Mouse (Mus musculus) v-Abl transformed pro-B cells (cell line): ENCODE measurements around the gene Srcap.
"Not testable (repeated sequence)": the region's sequence is repeated elsewhere in the genome, so short reads cannot be mapped to it uniquely, and the experiment has no call there.

Source experiments
- in situ Hi-C, 2 experiments: fragments of 400-800 bp; cut with MboI; formaldehyde crosslinking; loops; one replicate each; pipeline ENCODE4 v1.15.1; 2025; ENCODE audit not compliant: unreplicated experiment in 2 of 2

The Srcap gene

DNA sequence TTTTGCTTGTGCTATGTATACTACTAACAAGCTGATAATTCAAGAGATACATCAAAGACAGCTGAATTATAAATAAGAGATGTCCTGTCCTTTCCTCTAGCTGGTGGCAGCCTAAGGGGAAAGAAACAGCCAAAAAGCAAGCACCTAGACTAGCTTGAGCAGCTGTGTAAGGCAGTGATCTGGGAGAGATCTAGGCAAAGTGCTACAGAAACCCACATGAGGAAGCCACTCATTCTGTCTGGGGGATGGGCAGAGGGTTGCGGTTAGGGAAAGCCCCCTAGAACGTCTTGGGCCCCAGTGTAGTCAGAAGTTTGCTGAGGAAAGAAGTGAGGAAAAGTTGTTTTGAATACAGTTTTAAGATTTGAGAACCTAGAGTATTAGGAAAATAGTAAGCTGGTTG, 31.5 kb upstream of the Srcap start:
- in situ Hi-C loops: loop anchor here in 1 of 2 experiments (25.0 kb wide), 1 partner anchor 218 kb away; the partner anchor contains the start of genes Dctpp1 and Sephs2

DNA sequence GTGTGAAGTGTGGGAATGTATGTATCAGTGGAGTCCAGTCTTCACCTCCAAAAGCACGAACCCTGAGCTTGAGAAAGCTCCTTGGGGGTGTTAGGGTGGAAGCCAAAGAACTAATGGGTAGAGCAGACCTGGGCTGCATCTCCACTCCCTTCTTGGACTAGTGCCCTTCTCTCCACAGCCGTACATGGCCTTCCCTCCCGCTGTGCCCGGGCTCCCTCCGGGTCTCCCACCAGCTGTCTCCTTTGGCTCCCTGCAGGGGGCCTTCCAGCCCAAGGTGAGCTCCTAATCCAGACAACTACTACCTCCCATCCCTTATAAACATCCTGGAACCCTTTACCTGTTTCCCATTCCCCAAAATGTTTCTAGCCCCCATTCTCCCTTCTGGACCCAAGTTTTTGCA, 26.4 kb upstream of the Srcap start:
- in situ Hi-C loops: loop anchor here in 1 of 2 experiments (25.0 kb wide), 1 partner anchor 223 kb away; the partner anchor contains the start of genes Dctpp1 and Sephs2

DNA sequence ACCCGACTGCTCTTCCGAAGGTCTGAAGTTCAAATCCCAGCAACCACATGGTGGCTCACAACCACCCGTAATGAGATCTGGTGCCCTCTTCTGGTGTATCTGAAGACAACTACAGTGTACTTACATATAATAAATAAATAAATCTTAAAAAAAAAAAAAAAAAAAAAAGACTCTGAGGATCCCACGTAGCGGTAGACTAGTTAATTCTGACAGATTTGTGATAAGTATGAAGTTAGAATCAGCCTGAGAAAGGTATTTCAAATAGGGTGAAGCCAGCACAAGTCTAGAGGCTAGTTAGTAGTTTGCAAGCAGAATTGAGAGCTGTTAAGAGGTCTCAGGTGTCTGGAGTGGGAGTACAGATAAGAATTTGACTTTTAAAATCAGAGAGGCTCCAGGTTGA, 23.4 kb upstream of the Srcap start:
- in situ Hi-C loops: loop anchor here in 1 of 2 experiments (25.0 kb wide), 1 partner anchor 226 kb away; the partner anchor contains the start of genes Dctpp1 and Sephs2

DNA sequence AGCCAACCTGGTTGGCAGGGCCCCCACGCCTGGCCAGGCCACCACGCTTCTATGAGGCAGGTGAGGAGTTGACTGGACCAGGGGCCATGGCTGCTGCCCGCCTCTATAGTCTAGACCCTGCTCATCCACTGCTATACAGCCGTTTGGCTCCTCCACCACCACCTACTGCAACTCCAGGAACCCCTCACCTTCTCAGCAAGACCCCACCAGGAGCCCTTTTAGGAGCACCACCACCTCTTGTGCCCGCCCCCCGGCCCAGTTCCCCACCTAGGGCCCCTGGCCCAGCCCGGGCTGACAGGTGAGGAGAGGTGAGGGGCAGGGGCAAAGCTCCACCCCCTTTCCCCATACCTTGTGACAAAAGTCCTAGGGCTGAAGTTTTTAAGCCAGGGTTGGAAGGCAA, 21.8 kb upstream of the Srcap start:
- in situ Hi-C loops: loop anchor here in 1 of 2 experiments (25.0 kb wide), 1 partner anchor 228 kb away; the partner anchor contains the start of genes Dctpp1 and Sephs2

DNA sequence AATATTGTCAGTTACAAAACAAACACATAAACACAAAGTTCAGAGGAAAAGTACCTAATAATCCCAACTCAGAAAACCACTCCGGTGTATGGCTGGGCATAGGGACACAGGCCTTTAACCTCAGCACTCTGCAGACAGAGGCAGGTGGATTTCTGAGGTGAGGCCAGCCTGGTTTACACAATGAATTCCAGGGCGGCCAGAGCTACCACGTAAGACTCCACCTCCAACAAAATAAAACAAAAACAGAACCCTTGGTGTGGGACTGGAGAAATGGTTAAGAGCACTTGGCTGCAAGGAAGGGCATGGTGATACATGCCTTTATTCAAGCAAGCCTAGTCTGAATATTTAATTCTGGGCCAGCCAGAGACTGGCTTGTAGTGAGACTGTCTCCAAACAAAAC, 19.9 kb upstream of the Srcap start:
- in situ Hi-C loops: loop anchor here in 1 of 2 experiments (25.0 kb wide), 1 partner anchor 230 kb away; the partner anchor contains the start of genes Dctpp1 and Sephs2

DNA sequence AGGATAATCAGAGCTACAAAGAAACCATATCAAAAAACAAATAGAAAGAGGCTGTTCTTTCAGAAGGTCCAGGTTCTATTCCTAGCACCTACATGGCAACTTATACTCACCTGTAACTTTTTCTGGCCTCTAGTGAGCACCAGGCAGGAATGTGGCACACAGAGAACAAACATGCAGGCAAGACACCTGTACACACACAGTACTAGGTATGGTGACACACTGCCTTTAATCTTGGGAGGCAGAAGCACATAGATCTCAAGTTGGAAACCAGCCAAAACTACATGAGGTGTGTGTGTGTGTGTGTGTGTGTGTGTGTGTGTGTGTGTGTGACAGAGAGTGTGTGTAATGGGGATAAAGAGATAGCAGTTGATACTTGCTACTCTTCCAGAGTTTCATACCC, 17.1 kb upstream of the Srcap start:
- in situ Hi-C loops: loop anchor here in 1 of 2 experiments (5.0 to 25.0 kb wide), 2 partner anchors 132 to 232 kb away; partner anchors contain the start of genes Dctpp1 and Sephs2

DNA sequence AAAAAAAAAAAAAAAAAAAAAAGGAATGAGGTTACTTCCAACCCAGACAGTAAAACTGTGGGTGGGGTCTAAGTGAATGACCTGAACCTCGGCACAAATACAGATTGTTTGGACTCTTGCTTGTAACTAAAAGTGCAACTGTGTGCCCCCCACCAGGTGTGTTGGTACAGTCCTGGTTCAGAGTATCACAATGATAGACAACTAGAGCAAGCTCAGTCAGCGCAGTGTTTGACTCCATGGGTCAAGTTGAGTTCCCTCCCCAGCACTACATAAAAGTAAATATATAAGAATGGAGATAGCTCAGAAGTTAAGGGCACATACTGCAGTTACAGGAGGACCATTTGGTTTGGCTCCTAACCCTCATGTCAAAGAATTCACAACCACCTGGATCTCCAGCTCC, 14.4 kb upstream of the Srcap start:
- in situ Hi-C loops: loop anchor here in 1 of 2 experiments (5.0 to 25.0 kb wide), 2 partner anchors 135 to 235 kb away; partner anchors contain the start of genes Dctpp1 and Sephs2

DNA sequence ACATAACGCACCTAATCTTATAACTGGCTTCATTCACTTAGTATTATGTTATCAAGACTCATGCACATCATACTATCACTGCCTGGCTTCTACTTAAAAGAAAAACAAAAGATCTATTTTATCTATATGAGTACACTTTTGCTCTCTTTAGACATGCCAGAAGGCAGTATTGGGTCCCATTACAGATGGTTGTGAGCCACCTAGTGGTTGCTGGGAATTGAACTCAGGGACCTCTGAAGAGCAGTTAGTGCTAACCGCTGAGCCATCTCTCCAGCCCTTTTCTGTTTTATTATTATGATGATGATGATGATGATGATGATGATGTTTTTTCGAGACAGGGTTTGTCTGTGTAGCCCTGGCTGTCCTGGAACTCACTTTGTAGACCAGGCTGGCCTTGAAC, 13.4 kb upstream of the Srcap start:
- in situ Hi-C loops: loop anchor here in 1 of 2 experiments (5.0 to 25.0 kb wide), 2 partner anchors 136 to 236 kb away; partner anchors contain the start of genes Dctpp1 and Sephs2

DNA sequence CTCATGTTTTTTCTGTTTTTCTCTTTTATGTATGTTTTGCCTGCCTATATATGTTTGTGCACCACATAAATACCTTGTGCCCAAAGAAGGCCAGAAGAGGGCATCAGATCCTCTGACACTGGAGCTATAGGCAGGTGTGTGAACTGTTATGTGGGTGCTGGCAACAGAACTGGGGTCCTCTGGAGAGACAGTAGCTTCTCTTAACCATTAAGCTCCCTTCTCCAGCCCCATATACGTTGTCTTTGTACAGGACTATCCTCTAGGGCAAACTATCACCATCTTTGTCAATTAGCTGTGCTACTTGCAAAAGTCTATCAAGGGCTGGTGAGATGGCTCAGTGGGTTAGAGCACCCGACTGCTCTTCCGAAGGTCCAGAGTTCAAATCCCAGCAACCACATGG, 3.5 kb upstream of the Srcap start:
- in situ Hi-C loops: no loop called here

DNA sequence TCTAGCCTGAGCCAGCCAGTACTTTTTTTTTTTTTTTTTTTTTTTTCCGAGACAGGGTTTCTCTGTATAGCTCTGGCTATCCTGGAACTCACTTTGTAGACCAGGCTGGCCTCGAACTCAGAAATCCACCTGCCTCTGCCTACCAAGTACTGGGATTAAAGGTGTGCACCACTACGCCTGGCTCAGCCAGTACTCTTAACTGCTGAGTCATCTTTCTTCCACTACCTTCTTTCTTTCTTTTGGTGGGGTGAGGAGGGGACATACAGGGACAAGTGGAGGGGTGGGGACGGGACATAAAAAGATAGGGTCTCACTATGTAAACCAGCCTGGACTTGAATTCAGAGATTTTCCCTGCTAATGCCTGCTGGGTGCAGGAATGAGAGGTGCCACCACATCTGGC, 2.0 kb upstream of the Srcap start:
- in situ Hi-C loops: not testable (repeated sequence)

DNA sequence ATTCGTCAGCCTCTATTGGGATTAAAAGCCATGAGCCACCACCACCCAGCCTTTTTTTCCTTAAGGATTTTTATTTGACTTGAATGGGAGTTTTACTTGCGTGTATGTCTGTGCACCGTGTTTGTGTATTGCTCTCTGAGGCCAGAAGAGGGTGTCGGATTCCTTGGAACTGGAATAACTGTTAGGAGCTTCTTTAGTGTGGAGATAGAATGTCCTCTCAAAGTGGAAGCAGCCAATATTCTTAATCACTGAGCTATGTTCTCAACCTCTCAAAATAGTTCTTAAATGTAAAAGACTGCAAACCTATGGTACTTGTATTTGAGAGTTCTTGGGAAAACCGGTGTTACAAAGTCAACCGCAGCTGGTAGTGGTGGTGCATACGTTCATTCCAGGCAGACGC, 542 bp upstream of the Srcap start:
- in situ Hi-C loops: no loop called here

DNA sequence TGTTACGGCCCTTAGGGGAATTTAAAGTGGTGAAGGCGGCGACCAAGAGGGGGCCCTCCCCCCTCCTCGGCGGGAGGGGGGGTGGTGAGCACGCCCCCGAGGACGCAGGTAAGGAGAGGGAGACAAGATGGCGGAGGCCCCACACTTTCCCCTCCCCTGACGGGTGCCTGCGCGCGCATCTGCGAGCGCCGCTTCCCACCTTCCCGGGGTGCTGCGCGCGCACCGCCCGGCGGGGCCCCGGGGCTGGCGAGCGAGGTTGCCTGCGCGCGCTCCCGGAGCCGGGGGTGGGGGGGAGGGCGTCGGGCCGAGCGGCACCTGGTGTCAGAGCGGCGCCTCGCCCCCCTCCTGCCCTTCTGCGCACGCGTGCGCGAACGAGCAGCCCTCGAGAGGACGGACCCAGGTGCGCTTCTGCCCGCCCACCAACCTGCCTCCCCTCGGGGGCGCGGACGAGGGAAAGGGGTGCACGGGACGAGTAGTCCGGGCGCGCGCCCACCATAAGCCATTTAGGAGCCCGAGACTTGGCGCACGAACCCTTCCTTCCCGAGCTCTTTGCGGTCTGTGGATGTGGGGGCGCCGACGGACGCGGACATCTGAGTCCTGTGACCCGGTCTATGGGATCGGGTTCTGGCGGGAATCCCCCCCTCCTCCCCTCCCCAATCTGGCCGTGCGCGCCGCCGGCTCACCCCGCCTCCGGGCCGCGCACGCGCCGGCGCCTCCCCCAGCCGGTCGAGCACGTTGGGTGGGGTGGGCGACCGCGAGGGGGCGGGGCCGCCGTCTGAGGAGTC, 640 bp downstream of the Srcap start:
- in situ Hi-C loops: no loop called here

DNA sequence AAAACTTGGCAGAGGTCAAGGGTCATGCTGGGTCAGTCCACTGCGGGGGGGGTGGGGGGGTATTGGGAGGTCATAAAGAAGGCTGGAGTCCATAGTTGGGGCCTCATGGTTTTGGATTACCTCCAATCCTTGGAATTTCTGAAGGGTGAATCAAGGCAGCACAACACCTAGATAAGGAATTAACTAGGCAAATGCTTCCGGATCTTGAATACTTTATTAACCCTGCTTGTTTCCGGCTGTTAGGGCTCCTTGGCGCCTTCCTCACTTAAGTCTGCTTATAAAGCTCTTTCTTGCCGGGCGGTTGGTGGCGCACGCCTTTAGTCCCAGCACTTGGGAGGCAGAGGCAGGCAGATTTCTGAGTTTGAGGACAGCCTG, 1.2 kb downstream of the Srcap start:
- in situ Hi-C loops: no loop called here

DNA sequence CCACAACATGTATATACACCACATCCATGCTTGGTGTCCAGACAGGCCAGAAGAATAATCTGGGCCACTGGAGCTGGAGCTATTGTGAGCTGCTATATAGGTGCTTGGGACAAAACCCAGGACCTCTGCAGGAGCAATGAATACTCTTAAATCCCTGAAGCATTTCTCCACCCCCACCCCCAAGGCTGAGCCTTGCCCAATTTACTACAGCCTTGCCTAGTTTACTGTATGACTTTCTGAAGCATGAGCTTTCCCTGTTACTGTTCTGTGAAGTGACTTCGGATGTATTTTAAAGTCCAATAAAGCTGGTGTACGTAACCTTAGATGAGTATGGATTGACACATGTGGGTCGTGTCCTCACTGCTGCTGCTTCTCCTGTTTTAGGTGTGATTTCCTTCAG, 2.0 kb downstream of the Srcap start:
- in situ Hi-C loops: no loop called here

DNA sequence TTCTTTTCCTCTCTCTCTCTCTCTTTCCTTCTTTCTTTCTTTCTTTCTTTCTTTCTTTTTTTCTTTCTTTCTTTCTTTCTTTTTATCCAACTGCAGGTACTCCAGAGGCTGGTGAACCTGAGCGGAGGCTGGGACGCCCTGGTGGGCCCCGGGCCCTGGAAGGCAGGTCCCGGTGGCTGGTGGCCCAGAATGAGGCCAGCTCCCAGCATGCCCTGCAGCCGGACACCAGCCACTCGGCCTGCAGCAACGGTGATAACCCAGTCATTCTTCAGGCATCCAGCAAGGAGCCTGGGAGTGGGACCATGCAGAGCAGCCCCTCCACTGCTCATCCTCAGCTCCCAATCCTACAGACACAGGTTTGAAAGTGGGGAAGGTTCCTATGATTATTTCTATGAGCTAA, 4.1 kb downstream of the Srcap start:
- in situ Hi-C loops: no loop called here

DNA sequence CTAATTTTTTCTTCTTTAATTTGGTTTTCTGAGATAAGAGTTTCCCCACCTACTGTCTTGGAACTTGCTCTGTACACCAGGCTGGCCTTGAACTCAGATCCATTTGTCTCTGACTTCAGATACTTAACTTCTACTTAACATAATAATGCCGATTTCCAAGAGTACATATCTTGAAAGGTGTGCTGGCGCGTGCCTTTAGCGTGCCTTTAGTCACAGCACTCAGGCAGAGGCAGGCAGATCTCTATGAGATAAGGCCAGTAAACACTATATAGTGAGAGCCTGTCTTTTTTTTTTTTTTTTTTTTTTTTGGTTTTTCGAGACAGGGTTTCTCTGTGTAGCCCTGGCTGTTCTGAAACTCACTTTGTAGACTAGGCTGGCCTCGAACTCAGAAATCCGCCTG, 4.6 kb downstream of the Srcap start:
- in situ Hi-C loops: no loop called here

DNA sequence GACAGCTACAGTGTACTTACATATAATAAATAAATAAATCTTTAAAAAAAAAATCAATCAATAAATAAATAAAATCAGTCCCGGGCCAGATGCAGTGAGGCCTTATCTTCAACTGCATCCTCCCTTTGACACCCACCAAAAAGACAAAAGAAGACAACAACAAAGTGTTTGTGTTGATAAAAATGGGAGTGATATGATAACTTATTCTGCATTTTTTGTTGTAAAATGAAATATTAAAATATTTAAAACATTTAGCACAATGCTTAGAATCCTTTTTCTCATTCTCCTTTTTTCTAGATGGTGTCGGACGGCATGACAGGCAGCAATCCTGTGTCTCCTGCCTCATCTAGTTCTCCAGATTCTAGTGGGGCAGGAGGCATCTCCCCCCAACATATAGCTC, 7.5 kb downstream of the Srcap start, which contains the start of gene Gm42715:
Gene Gm42715 (plus strand): TSS at position 301 of the 400 bp plus-strand sequence.
- in situ Hi-C loops: no loop called here

DNA sequence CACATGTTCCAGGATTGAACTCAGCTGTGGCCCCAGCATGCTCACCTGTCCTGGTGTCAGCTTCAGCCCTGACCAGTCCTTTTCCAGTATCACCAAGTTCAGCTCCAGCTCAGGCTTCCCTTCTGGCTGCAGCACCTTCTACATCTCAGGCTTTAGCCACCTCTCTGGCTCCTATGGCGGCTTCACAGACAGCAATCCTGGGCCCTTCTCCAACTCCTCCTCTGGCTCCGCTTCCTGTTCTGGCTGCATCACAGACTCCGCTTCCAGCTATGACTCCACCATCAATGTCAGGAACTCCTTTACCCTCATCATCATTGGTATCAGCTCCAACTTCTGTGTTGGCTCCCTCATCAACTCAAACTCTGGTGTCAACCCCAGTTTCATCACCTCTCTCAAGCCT, 29.9 kb downstream of the Srcap start:
- in situ Hi-C loops: loop anchor here in 1 of 2 experiments (25.0 kb wide), 1 partner anchor 979 kb away; the partner anchor contains the start of gene Eif3c

DNA sequence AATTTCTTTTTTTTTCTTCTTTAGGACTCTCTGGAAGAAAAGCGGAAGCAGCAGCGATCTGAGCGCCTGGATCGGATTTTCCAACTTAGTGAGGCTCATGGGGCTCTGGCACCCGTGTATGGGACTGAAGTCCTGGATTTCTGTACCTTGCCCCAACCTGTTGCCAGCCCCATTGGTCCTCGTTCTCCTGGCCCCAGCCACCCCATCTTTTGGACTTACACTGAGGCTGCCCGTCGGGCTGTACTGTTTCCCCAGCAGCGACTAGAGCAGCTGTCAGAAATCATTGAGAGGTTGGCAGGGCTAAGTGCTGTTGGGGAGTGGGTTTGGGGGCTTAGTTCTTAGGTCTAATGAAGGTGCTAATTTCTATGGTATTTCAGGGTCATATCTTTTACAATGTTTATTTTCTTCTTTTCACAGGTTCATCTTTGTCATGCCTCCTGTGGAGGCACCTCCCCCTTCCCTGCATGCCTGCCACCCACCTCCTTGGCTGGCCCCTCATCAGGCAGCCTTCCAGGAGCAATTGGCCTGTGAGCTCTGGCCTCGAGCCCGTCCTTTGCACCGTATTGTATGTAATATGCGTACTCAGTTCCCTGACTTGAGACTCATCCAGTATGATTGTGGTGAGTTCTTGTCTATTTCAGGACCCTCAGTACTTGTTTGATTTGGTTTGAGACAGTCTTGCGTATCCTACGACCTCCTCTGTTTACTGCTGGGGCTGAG, 37.5 kb downstream of the Srcap start:
- in situ Hi-C loops: loop anchor here in 1 of 2 experiments (25.0 kb wide), 1 partner anchor 987 kb away; the partner anchor contains the start of gene Eif3c

DNA sequence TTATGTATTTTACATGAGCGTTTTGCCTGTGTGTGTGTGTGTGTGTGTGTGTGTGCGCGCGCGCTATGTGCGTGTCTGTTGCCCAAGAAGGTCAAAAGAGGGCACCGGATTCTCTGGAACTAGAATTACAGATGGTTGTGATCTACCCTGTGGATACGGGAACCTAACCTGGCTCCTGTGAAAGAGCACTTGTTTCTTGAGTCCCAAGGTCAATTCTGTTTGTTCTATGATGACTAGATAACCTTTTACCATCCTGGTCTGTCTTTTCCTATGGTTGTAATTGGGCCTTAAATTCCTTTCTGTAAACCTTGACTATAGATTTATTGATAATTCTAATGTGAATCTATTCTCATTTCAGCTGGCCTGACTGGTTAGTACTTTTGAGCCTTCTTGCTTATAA, 39.8 kb downstream of the Srcap start:
- in situ Hi-C loops: no loop called here

DNA sequence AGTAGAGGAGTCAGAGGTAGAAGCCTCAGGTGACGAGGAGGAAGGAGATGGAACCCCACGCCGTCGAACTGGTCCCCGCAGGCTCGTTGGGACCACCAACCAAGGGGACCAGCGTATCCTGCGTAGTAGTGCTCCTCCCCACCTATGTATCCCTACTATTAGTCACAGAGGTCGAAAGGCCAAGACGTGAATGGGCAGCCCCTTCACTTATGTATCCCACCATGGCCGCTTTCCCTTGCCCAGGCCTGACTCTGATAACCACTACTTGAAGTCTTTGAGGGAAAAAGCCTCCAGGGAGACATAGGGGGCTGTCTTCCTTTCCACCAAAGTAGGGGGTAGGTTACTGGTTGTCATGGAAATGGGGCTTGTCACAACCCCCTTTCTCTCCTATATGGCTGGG, 48.8 kb downstream of the Srcap start:
- in situ Hi-C loops: no loop called here
